Mouse (Mus musculus) frontal cortex, postnatal 14 days (tissue): Measurements from ENCODE around the gene Rasgrf1.

Source experiments
- DNase-seq, 2 experiments: peaks; one replicate each; pipeline ENCODE4 v3.0.0; 2022; ENCODE audit warnings: low spot score in 2 of 2

Gene Rasgrf1

DNA sequence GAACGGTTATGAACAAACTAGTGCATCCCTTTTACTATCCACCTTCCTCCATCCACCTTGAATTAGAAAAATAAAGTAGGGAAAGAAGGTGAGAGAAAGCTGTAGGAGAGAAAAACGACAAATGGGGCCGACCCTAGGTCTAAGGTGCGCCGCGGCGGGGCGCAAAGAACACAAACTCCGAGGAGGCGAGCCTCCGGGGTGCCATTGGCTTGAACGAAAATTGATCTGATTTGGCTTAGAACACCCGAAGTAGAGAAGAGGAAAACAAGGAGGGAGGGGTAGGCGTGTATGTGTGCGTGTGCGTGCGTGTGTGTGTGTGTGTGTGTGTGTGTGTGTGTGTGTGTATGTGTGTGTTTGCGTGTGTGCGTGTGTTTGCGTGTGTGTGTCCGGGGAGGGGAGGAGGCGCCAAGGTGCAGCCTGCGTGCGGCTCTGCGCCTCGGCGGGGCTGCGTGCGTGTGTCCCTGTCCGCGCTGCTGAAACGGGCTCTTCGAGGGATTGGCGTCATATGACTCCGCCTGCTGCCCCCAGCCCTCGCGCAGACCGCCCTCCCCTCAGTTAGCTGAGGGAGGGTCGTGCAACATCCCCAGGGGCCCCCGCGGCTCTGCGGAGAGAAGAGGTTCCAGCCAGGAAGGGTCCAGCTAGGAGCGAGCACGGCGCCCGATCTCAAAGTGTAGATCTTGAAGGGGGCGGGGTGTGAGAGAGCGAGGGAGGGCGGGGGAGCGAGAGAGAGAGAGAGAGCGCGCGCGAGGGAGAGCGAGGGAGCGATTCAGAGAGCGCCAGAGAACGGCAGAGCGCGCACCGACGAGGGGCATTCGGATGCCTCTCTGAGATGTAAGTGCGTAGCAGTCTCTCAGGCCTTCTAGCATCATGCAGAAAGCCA is at the start of gene Rasgrf1:
Rasgrf1 (plus strand) TSS at position 778 of the 880 bp plus-strand sequence.
- DNase-seq = peak; percentile 51 to 60

DNA sequence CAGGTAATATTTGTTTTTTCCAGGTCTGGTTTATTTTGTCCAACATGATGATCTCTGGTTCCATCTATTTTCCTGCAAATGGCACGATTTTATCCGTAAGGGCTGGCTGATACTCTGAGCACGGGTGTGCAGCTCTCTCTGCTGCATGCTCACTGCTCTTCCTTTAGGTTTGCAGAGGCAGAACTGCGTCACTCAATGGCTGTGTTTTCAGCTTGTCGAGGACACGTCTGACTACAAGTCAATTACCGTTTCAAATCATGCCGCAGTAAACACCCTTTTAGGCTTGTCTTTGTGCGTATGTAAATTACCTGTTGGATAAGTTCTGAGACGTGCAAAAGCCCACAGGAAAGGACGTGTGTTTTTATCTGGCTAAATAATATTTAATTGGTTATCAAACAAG is 49.6 kb upstream of the Rasgrf1 start:
- no peak for DNase-seq

DNA sequence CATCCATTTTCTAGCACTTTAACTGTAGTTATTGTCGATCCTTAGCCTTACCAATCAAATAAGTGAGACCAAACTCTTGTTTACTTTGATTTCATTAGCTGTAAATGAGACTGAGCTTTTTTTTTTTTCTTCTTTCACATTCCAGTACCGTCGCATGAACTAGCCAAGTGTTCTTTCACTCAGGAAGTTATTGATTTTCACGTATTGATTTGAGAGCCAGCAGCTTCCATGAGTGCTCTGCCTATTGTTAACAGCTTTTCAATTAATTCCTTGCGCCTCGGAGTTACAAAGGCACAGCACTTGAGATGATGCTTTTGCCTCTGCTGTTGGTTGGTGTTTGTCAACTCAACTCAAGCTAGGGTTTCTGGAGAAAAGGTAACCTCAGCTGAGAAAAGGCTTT is 49.1 kb upstream of the Rasgrf1 start:
- no peak for DNase-seq

DNA sequence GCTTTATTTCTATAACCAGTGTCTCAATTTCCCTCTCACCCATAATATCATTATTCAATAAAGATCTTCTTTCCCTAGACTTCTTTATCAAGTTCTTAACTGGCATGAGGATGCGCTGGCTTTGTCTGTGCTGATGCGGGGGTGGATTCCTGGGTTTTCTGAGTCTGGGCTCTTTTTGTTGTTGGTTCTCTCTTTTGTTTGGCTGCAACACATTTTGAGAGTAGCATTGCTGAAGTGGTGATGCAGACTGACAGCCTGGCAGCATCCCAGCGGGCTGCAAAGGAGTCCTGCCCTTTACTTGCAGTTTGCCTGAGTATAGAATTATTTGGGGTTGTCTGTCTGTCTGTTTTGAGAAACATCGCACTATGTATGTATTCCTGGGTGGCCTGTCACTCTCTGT is 42.6 kb upstream of the Rasgrf1 start:
- no peak for DNase-seq

DNA sequence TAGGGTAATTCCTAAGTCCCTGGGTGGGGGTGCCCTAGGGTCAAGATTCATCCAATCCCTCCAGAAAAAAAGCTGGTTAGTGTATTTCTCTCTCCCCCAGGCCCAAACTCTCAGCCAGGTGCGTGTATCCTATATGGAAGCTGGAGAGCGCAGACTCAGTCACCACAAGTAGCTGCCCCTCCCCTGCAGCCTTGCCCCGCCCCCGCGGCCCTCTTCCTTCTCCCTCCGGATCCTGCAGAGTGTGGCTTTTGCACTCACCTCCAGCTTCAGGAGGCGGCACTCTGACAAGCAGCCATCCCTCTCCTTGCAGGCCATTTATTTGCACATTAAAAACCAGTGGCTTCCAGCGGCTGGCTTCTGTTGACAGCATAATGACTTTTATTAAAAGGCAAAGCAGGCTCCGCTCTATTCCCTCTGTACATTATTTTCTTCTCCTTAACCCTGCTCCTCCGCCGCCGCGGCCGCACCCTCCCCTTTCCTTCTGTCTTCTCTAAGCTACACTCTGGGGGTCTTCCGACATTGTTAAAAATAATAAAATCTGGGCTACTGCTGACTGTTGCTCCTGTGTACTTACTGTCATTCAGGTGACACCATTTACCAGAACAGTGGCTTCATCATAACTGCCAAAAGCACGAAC is 41.5 kb upstream of the Rasgrf1 start:
- no peak for DNase-seq

DNA sequence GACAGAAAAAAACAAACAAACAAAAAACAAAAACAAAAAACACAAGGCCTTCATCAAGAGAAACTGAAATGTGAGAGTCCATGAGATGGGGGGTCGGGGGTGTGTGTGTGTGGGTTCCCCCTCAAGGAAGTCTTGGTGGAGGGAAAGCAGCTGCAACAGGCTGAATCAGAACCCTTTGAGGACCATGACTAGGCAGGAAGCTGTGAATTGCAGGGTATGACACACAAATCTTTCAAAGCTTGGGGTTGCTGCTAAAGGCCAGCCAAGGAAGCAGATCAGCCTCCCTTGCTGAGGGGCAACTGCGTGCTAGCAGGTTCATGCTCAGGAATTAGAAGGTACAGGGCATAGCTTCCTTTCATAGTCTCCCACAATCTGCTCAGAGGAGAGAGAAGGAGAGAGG is 40.1 kb upstream of the Rasgrf1 start:
- no peak for DNase-seq

DNA sequence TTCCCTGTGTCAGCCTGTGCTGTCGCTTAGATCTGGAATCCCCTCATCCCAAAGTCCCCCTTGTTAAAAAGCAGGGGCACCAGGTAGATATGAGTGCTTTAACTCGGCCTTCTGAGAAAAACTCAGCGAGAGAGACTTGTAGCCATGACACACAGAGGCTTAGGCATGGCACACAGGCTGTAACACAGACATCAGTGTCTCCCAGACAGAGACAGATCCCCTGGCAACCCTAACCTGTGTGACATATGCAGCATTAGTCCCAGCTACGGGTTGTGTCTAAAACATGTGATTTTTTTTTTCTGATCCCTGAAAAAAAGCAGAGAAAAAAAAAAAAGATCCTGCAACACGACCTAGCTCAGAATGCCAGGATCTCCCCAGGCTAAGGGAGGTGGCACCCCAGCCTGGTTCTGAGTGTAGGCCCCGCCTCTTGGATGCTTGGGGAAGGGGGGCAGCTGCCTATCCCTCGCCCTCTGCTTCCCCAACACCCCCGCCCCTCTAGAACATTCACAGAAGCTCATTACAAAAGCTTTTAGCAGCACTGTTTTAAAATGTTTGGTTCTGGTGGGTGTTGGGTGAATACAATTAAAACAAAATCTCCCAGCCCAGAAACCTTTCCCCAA is 39.1 kb upstream of the Rasgrf1 start:
- DNase-seq = no peak

DNA sequence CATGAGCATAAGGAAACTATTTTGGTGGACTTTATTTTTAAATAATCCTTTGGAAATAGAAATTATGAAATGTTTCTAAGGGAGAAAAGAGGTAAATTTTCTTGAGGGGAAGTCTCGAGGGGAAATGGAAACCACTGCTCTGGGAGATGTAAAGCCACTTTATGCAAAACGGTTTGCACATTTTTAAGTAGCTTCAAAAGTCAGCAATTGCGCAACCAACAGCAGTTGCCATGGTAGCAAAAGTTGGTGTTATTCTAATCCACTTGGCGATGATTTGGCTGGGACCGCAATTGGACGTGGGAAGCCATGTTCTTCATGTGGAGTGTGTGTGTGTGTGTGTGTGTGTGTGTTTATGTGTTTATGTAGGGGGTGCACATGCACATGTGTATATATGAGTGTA is 37.6 kb upstream of the Rasgrf1 start:
- DNase-seq = no peak

DNA sequence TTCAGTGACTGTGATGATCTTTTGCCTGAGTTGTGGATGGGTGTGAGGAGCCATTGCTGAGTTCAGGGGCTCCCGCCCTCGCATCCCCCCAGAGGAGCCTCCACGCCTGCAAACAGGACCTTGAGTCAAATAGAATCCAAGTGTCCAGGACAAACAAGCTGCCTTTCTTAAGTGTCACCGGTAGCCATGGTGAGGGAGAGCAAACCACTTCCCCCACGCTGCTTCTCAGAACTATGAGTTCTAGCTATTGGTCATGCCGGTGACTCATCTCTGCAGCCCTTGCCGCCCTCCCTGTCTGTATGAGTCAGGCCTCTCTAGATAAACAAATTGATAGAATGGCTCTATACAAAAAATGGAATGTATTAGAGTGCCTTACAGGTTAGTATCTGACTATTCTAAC is 35.3 kb upstream of the Rasgrf1 start:
- DNase-seq = no peak

DNA sequence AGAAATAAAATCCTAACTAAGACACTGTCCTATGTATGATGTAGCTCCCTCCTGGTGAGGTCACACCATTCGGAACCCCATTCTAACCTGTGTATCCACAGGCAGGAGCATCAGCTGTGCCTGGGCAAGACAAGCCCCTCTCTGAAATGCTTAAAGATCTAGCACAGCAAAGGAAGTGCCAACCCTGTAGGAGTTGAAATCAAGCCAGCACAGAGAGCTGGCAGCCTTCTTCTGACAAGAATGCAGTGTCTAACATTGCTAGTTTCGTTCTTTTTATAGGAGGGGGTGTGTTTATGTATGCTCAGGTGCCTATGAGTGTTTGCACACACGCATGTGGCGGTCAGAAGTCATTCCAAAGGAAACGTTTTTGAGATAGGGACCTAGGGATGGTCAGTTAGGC is 34.2 kb upstream of the Rasgrf1 start:
- DNase-seq = no peak

DNA sequence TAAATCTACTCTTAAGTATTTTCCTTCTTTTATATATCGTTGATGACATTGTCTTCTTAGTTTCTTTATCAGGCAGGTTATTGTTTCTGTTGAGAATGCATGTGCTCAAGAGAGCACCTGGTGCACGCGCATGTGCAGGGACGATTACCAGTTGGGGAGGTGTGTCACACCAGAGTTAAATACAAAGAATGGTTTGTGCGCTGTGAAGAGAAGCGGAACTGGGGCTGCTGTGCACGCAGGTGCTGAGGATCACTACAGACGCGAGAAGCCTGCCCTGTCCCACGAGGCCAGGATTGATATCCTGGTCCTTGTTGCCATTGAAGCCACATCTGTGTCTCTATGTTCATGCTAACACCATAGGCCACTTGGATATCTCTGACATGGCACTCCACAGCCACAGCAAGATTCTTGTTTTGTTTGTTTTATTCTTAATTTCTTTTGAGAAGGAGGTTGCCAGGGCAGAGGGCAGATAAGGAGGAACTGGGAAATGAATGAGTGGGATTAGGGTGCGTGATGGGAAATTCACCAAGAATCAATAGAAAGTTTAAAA is 31.2 kb upstream of the Rasgrf1 start:
- DNase-seq = no peak

DNA sequence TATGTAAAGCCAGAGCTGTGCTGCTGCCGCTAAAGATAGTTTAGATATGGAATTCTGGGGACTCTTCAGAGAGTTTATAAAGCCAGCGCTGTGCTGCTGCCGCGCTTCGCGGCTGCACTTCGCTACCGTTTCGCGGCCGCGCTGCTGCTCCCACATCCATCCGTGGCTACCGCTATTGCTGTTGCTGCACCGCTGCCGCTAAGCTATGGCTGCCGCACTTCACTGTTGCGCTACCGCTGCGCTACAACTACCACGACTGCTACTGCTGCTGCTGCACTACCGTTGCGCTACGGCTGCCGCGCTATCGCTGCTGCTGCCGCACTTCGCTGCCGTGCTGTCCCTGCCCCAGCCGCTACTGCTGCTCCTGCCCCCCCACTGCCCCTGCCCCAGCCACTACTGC is 30.1 kb upstream of the Rasgrf1 start:
- DNase-seq = no peak

DNA sequence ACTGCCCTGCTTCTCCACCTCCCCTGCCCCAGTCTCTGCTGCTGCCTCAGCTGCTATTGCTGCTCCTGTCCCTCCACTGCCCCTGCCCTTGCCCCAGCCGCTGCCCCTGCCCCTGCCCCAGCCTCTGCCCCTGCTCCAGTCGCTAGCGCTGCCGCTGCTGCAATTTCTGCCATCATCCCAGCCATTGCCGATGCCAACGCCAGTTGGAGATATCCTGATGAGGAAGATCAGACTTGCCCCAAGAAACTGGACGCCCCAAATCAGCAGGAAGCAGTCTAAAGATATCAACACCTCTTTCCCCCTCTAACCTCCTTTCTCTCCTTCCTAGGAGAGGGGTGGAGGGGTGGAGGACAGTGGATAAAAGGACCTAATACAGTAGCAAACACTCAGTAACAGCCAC is 28.2 kb upstream of the Rasgrf1 start:
- no peak for DNase-seq

DNA sequence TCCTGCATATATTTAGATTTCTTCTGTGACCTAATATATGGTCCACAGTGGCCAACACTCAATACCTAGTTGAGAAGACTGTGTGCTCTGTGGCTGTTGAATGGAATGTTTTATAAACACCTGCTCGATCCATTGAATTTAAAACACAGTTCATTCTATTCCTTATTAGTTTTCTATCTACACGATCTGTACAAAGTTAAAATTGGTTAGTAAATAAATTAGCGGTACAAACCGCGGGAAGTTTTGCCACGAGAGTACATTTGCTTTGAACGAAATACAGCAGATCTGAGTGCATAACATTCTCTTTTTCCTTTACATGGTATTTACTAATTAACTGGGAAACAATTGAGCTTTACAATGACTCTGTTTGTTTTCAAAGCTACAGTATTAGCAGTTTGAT is 27.1 kb upstream of the Rasgrf1 start:
- DNase-seq = no peak

DNA sequence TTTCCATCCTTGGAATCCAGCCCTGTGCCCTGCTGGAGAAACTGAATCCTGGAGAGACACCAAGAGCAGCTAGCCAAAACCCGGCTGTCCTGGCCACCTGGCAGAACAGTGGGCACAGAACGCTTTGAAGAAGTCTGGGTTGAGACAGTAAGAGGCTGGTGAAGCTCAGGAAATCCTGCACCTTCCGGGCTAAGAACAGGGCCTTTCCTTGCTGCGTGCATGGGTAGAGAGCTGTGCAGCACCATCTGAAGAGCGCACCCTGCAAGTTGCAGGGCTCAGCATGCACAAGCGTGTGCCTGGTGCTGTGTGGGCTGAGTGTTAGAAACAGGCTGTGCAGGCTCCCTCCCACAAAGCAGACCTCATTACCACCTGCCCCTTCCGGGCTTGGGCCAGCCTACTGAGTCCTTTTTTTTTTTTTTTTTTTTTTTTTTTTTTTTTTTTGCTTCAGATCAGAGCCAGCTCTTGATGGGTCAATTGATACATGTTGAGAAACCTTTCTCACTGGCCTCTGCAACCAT is 23.9 kb upstream of the Rasgrf1 start:
- no peak for DNase-seq

DNA sequence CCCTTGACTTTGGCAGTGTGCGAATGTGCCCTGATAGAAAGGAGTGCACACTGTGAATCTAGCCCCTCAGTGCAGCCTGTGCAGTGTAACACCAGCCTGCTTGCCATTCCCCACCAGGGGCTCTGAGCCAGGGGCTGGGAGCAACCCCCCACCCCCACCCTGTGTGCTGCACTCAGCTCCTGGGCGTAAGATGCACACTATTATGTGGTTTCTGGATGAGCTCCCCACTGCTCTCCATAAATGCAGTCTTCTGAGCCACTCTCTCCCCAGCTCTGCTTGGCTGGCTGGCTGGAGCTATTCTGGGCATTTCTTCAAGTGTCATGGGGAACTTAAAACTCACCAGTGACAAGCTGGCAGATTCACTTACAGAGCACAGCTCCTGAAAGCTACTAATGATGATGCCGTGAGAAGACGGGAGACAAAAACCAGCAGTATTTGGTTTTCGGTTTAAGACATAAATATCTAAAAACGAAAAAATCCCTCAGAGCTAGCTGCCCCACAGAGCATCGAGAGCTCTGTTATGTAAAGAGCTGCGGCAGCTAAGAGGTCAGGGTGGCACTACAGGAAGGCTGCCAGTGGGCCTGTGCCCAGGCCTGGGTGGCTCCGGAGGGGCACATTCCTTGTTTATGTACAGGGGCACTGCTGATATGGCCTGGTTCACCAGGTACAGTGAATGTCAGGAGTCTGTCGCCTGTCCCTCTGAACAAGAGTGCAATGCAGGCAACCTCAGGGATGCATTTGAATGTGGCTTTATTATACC is 18.0 kb upstream of the Rasgrf1 start:
- no peak for DNase-seq

DNA sequence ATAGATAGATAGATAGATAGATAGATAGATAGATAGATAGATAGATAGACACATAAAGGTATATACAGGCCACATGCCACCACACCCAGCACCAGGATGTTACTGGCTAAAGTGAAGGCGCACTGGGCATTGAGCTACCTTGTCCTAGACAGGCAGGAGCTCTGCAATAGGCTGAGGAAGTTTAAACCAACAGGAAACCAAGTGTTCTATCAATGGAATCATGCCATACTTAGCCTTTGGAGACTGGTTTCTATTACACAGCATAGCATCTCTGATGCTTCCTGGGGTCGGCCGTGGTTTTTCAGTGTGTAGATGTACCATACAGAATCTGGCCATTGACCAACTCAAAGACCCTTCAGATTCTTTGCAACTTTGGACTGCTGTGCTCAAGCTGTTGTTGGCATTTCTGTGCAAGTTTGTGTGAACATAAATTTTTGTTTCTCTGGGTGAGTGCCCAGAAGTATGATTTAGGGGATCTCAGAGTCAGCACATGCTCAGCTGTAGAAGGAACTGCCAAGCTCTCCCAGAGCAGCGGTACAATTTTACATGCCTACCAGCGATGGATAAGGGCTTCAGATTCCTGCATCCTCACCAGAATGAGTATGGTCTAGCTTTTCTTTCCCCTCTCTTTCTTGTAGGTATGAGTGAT is 17.0 kb upstream of the Rasgrf1 start:
- no peak for DNase-seq

DNA sequence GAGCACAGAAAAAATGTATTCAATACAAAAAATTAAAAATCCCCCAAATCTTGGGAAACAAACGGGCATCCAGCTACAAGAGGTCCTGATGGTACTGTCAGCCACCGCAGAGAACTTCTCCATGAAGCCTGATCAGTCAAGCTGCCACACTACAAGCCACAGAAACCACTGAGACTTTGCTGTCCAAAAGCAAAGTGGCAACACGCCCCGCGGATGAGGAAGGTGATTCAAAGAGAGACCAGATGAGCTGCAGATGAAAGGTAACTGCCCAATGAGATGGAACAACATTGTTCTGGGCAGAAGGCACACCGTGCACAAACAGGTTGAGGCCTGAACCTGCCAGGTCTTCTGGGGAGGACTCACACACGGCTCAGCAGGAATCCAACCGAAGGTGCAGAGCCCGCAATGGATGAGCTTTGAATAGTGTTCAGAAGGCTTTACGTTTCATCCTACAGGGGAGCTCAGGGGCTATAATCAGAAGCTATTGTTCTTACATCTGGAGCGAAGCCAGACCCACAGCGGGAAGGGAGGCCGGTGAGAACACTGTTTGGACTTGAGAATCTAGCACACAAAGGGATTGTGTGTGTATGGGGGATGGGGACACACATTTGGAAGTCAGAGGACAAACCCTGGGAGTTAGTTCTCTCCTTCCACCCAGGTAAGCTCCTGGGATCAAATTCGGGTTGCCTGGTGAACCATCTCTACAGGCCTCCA is 9.4 kb upstream of the Rasgrf1 start:
- DNase-seq = no peak

DNA sequence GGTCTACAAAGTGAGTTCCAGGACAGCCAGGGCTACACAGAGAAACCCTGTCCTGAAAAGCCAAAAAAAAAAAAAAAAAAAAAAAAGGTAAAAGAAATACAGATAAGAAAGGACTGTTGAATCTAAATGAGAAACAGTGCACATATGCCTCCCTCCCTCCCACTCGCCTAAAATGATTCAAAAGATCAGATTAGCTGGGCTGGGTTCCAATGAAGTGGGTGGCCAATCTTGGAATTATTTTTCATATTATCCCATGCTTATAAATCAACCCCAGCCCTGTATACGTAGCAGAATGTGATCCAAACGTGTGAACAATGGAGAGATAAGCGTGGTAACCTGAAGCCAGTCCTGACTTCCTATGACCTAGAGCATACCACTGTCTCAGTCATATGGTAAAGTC is 8.5 kb upstream of the Rasgrf1 start:
- DNase-seq = no peak

DNA sequence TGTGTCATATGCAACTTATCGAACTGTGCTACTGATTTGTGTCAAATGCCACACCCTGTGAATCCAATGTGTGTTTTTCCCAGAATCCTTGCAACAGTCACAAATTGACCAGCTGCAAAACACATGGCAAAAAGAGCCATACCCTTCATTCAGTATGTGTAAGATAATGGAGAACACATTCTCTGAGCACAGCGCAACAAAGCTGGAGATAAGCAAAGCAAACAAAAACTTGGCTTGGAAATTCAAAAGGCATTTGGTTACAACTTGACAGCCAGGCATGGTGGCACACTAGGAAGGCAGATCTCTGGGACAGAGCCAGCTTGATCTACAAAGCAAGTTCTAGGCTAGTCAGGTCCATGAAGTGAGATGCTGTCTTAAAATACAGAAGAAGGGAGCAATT is 6.9 kb upstream of the Rasgrf1 start:
- DNase-seq = no peak

DNA sequence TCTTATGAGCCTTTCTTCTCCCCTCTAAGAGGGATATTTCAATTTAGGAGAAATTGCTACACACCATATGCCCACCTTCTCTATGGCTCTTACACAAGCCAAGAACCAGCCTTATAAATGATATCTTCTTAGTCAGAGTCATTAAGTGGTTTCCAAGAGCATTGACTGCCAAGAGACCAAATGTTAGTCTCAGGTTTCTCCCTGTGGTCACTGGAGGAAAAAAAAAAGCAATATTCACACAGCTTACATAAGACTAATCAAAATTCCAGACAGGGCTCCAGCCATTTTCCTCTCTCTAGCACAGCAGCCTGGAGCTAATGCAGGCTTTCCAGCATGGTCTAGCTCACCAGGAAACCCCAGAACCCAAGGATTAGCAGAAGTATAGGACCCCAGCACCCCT is 3.1 kb upstream of the Rasgrf1 start:
- no peak for DNase-seq
